Mouse (Mus musculus) left cerebral cortex, adult 9 months (tissue): ENCODE measurements around the gene Ttc24.
A peak's percentile ranks its signal among the peaks of the same experiment; 100 is the strongest.

Source experiments
- DNase-seq, 2 experiments: peaks; one replicate each; pipeline ENCODE4 v3.0.0; 2022; ENCODE audit warnings: low spot score in 2 of 2

Ttc24 gene

DNA sequence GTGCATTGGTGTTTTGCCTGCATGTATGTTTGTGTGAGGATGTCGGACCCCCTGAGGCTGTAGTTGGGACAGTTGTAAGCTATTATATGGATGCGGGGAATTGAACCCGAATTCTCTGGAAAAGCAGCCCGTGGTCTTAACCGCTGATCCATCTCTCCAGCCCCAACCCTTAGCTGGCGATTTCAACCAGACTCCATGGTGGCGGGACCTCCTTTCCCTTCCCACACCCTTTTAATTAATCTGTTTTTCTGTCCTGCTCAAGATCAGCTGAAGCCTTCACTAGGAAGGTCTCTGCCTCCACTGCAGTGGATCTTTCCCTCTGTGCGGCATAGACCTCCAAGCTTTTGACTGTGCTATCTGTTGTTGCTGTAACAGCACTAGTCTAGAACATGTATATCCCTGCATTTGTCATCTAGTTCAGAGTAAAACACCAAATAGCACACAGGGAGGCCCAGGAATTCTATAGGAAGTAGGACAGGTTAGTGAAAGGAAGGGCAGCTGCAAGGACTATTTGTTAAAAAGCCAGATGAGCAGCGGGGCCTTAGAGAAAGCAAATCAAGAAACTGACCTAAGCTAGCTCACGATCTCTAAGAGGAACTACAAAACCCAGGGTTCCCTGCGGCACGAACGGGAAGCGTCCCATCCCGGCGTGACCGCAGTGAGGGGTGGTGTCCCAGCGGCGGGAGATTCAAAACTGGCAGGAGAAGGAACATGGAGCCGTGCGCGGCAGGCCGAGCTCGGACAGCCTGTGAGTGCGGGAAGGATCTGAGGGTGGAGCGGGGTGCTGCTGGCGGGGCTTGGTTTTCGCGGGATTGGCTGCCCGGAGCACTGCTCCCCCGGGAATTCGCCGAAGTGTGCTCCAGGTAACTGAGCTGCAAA is 3.5 kb upstream of the Ttc24 start, which contains the start of gene Iqgap3:
Iqgap3 (plus strand) TSS at position 627 of the 879 bp plus-strand sequence.
- DNase-seq: peak; percentile 39 to 86

DNA sequence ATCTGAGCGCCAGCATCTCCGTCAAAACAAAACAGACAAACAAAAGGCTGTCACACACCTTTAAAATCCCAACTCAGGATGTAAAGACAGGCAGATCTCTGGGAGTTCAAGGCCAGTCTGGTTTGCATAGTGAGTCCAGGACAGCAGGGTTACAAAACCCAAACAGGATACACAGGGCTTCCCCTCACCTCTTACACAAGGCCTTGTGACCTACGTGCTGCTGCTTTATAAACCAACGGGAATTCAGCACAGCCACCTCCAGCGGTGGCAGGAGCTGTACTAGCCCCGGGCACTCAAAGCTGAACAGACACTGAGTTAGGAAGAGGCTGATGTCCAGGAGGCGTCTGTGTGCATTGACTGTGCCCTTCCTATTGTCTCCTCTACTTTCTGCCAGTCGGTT is 663 bp downstream of the Ttc24 start:
- no peak for DNase-seq

DNA sequence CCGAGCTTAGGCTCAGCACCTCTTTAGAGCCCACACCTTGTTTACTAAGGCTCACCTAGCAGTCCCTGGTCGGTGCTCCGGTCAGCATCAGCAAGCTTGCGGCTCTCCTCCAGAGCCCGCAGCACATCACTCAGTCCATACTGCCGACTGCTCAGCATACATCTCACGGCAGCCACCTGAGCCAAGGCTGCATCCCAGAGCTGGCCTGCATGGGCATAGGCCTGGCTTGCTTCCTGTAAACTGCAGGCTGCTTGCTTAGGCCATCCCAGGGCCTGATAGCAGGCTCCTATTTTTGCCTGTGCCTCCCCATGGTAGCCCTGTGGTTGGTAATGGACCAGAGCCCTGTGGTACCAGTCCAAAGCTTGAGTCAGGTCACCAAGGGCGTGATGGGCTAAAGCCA is 3.3 kb downstream of the Ttc24 start:
- DNase-seq: no peak

DNA sequence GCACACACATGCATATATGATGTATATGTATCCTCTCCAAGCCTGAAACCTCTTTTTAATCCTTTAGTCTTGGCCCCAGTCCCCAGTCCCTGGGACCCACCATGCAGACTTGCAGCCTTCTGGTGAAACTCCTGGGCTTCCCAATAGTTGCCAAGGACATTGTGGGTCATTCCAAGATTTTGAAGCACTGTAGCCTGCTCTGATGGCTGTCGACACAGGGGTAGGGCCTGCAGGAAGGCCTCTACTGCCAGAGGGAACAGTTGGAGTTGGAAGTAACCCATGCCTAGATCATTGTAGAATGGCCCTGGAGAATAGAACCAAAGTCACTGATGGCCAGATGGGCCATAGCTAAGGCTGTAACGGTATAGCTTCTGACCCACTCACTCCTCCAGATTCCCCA is 3.8 kb downstream of the Ttc24 start:
- DNase-seq: no peak

GRCm38 (mm10) chr3:88073631-88074030 is 4.5 kb downstream of the Ttc24 start:
- DNase-seq: no peak

DNA sequence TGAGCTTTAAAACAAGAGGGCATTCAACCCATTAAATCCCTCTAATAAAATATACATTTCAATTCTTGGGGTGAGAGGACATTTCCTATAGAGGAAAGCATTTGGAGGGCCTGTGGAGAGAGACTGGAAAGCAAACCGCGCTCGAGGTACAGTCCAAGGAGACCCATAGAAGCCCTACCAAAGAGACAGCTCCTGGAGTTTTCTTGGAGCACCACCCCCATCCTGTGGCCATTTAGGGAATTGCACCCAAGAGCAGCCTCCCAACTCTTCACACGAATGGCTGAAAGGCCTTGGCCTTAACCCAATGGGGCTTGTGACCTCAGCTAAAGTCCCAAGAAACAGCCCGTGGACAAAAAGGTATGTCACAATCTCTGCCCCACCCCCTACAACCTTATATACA is 6.3 kb downstream of the Ttc24 start:
- peak; percentile 51 to 92 for DNase-seq

- no peak for DNase-seq
These were observed 9.7 kb downstream of the Ttc24 start for GRCm38 (mm10) chr3:88068386-88068785.

DNA sequence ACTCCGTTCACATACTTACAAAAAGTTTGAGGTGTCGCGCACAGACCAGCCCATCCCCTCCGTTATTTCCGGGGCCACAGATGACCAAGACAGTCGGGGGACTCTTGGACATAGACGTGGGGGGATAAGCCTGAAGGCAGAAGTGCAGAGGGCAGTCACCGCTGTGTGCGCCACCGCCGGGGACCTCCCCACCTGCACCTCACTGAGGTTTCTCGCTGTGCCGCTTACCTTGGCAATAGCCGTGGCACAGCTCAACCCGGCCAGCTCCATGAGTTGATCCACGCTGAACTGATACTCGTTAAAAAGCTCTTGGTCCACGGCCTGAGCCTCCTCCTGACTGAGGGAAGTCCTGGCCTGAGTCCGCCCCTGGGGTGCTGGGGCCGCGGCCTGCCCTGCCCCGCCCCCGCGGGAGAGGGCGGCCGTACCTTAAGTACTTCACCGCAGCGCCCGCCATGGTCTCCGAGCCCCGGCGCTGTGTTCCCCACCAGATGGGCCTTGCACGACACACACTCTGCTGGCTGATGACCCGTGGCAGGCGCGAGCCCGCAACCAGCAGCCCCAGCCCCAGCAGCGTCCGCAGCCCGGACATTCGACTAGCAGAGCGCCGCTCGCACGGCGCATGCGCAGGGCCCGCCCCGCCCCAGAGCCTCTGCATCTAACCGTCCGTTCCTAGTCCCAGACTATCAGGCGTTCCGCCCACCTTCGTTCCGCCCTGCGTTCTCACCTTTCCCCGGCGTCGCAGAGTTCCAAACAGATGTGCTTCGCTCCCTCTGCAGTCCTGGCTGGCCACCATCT is 20.0 kb downstream of the Ttc24 start, which contains the start of gene Naxe:
Naxe (minus strand) TSS at position 594 of the 795 bp plus-strand sequence.
- DNase-seq: peak; percentile 46 to 81

DNA sequence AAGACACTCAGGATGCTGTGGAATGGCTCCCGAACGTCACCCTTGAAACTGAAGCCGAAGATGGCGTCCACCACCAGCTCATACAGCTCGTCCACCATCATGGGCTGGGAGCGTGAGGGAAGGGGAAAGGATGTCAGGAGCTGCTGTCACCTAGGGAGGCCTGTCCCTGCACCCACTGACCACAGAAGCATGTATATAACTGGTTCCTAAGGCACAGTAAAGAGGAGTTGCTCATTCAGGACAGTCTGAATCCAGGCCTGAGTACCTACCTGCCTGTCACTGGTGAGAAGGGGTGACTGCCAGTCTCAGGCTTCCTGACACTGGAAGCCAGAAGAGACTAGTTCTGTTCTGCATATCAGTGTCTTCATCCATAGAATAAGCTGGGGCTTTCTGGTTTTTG is 21.1 kb downstream of the Ttc24 start:
- DNase-seq: no peak

DNA sequence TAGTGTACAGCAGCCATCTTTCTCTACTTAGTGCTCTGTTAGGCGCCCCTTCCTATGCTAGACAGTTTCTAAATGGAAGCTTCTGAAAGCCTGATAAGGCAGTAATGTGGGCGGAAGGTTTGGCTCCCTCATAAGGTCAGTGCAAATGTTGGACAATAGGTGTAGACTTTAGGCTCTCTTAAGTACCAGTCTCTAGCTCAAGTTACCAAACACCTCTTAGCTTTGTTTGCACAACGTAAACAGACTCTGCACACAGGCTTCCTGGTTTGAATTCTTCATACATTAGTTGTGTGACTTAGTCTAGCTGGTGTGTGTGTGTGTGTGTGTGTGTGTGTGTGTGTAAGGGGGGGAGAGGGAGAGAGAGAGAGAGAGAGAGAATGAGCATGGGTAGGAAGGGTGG is 28.6 kb downstream of the Ttc24 start:
- no peak for DNase-seq

DNA sequence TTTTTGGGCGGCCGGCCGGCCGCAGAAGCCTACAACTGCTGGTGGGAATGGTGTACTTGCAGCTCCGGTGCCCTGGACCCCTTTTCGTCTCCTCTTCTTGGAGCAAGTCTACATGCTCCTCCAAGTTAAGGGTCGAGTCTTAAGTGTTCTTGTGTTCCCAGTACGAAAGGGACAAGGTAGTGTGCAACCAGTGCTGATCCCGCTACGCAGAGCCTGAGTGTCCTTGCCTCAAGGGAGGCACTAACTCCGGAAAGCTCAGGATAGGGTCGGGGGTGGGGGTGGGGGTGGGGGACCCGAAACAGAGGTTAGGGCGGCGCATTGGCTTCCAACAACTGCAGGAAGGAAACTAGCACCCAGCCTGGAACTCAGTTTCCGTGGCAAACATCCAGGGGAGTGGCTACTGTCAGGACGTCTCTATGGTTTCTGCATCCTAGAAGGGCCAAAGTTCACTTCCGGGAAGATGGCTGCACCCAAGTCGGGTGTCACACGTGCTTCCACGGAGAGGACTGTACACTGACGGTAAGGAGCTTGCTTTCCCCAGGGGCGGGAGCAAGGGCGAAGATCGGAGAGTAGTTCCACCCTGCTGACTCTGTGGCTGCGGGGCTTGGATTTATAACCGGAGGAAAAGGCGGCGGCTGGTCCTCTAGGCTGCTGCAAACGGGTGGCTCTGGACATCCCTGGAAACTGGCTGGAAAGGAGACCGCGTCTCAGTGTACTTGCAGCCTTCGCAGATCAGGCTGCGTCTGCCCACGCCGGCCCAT is 35.3 kb downstream of the Ttc24 start, which contains the start of gene Gpatch4:
Gpatch4 (plus strand) TSS at position 448 of the 761 bp plus-strand sequence.
- peak; percentile 67 to 90 for DNase-seq

DNA sequence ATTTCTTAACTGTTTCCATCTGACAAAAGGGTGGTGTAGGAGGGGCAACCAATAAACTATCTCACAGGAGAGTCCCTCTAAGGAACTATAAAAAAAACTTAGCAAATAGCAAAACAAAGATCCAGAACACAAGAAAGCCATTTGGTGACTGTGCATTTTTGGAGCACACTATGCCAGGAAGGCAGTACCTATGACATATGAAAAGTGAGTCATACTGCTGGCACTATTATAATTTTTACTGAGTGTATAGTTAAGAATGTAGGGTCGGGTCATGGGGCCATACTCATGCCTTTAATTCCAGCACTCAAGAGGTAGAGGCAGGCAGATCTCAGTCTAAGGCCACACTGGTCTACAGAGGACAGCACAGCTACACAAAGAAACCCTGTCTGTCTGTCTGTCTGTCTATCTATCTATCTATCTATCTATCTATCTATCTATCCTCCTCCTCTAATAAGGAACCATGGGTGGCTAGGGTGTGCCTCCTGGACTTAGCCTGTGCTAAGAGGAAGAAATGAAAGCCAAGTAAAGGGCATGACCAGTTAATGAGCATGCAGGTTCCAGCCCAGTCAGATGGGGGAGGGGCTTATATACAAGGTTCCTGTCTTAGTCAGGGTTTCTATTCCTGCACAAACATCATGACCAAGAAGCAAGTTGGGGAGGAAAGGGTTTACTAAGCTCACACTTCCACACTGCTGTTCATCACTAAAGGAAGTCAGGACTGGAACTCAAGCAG is 42.4 kb downstream of the Ttc24 start:
- DNase-seq: no peak

- DNase-seq: no peak
These were observed 44.6 kb downstream of the Ttc24 start for GRCm38 (mm10) chr3:88033506-88033905.

DNA sequence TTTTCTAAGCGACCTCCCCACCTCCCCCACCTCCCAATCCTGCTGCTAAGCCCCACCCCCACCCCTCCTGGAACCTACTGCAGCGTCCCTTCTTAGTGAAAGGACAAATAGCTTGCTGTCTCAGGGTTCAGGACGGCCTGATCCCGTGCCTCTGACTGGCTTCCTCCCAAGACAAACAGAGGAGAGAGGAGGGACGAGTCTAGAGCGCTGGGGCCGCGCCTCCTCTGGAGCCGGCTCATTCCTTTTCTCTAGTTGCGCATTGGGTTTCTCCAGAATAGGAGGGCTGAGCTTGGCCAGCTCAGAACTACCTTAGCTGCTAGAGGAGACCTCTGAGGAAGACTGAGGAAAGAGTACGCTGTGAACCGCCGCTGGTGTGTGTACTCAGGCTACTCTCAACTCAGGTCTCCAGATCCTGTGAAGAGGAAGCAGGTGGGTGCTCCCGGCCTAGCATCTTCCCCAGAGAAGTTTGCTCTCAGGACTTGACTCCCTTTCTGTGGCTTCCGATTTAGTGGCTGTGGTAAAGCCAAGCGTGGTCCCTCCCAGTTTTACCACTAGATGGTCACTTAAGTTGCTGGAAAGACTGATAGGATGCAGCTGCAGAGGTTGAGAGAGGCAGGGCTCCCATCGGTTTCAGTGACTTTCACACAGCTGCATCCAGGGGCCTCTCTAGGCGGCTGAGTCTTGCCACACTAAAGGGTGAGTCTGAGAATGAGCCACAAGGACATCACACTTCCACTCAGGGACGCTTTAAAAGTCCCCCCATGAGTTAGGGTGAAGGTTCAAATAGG is 47.3 kb downstream of the Ttc24 start:
- DNase-seq: peak in 1 of 2 experiments; percentile 48

- peak; percentile 26 to 46 for DNase-seq
These were observed 50.5 kb downstream of the Ttc24 start, which contains the start of gene Hapln2 for GRCm38 (mm10) chr3:88027434-88028186. Hapln2 (minus strand) TSS chr3:88027583.

- DNase-seq: no peak
These were observed 51.3 kb downstream of the Ttc24 start for GRCm38 (mm10) chr3:88026823-88027222.

DNA sequence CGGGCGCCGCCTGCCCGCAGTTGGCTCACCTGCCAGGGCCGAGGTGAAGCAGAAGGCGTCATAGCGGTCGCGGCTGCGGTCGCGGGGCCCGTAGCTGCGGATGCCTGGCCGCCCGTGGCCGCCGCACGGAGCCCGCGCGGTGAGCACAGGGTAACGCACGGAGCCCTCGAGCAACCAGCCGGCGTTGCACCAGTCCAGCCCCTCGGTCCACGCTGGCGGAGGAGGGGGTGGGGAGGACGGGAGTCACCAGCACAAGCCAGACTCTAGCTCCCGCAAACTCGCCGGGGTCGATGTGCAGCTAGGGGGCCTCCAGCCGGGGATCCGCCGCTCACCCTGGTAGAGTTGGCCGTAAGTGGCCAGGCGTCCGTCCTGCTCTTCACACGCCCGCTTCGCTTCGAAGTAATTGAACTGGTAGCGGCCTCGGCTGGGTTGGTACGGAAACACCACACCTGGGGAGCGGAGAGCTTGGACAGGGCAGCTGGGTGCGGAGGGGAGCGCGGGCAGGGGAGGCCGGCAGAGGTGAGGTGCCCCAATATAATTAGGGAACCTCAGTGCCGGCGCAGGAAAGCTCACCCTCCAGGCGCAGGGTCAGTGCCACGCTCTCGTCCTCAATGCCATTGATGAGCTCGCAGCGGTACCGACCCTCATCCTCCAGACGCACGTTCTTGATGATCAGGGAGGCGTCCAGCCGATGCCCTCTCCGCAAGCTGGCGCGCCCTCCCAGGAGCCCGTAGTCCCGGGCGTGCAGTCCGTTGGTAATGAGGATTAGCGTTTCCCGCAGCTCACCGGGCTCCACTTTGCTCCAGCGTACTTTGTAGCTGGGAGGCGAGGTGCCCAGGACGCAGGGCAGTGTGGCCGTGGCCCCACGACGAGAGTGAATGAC is 54.7 kb downstream of the Ttc24 start:
- no peak for DNase-seq
